Mouse (Mus musculus): ENCODE measurements around the gene Acacb. TPM values are rescaled to one million over a fixed set of nuclear protein-coding genes. Genes with fewer than 3 reads are reported as not detected.

The Acacb gene
- polyA plus RNA-seq, 1 experiment from 2014 or later, result 0.65 TPM

DNA sequence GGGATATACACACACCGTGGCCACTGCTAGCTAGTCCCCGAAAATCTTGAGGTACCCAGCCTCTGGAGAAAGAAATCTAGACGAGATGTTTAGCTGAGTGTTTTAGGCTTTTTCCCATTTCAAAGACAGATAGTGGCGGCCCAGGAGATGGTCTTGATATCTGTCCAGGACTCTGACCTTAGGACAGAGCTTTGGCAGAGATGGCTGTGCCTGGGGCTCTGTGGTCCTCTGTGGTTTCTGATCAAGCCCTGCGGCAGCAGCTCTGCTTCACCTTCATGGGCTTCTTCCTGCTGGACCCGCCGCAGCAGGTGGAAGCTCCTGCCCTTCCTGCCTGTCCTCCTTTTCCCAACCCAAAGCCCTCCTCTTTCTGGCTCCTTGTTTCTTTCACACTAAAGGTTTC, 24.0 kb downstream of the Acacb start:
- Histone ChIP-seq H3K27ac (ENCODE audit: low read length) (no peak overlapping the region), H3K27me3 (ENCODE audit: control insufficient read depth, insufficient read depth, low read depth, low read length) (no peaks in the 10 kb centered on the region; the same call in none of the 2 replicates), H3K4me3 (ENCODE audit: low read depth, low read length) (no peak overlapping the region), H3K4me2 (ENCODE audit: low read depth, low read length) (no peak overlapping the region), H3K4me1 (ENCODE audit: control insufficient read depth, low read depth, low read length) (peaks cover 5% of the 10 kb centered on the region), H3K36me3 (ENCODE audit: control insufficient read depth, insufficient read depth) (no peaks in the 10 kb centered on the region), H3K9ac (ENCODE audit: low read depth, low read length) (no peak overlapping the region), H3K9me3 (replicated peaks; ENCODE audit: control insufficient read depth, low read length) (no peaks in the 10 kb centered on the region)
- WGBS (ENCODE audit: insufficient replicate concordance), result 59% methylated on average over 7 of the region's 7 CpGs
- ATAC-seq (ENCODE audit: low read depth), result no peak

DNA sequence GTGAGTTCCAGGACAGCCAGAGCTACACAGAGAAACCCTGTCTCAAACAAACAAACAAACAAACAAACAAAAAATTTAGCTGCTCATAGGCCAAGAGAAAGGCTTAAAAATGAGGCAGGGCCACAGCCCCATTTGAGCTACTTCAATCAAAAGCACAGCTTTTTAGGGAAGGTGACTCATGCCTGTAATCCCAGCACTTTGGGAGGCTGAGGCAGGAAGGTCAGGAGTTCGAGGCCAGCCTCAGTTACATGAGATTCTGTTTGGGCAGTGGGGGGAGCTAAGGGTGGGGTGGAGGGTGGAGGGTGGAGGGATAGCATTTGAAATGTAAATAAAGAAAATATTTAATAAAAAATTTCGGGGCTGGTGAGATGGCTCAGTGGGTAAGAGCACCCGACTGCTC, 26.6 kb downstream of the Acacb start:
- Histone ChIP-seq H3K4me2 (ENCODE audit: low read depth, low read length) (no peak overlapping the region), H3K9ac (ENCODE audit: low read depth, low read length) (no peak overlapping the region), H3K4me3 (ENCODE audit: low read depth, low read length) (no peak overlapping the region), H3K9me3 (replicated peaks; ENCODE audit: control insufficient read depth, low read length) (no peaks in the 10 kb centered on the region), H3K4me1 (ENCODE audit: control insufficient read depth, low read depth, low read length) (peaks cover 18% of the 10 kb centered on the region), H3K27ac (ENCODE audit: low read length) (no peak overlapping the region), H3K27me3 (ENCODE audit: control insufficient read depth, insufficient read depth, low read depth, low read length) (no peaks in the 10 kb centered on the region; the same call in 1 of the 2 replicates), H3K36me3 (ENCODE audit: control insufficient read depth, insufficient read depth) (no peaks in the 10 kb centered on the region)
- 71% methylated on average over 3 of the region's 3 CpGs for WGBS (ENCODE audit: insufficient replicate concordance)
- ATAC-seq (ENCODE audit: low read depth), result no peak

DNA sequence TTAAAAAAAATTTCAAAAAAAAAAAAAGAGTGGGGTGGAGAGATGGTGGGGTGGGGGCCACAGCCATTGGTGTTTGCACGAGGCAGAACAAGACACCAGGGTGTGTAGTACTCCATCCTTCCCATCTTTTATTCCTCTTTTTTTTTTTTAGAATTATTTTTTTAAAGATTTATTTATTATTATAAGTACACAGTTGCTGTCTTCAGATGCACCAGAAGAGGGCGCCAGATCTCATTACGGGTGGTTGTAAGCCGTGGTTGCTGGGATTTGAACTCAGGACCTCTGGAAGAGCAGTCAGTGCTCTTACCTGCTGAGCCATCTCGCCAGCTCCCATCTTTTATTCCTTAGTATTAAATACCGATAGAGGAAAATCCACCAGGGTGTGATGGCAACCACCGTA, 27.1 kb downstream of the Acacb start:
- no peaks in the 10 kb centered on the region for H3K9me3 ChIP-seq (replicated peaks; ENCODE audit: control insufficient read depth, low read length)
- no peak overlapping the region for H3K4me3 ChIP-seq (ENCODE audit: low read depth, low read length)
- no peak overlapping the region for H3K27ac ChIP-seq (ENCODE audit: low read length)
- H3K9ac ChIP-seq (ENCODE audit: low read depth, low read length), result no peak overlapping the region
- peaks cover 18% of the 10 kb centered on the region for H3K4me1 ChIP-seq (ENCODE audit: control insufficient read depth, low read depth, low read length)
- no peak for ATAC-seq (ENCODE audit: low read depth)
- no peaks in the 10 kb centered on the region for H3K36me3 ChIP-seq (ENCODE audit: control insufficient read depth, insufficient read depth)
- no peaks in the 10 kb centered on the region; the same call in 1 of the 2 replicates for H3K27me3 ChIP-seq (ENCODE audit: control insufficient read depth, insufficient read depth, low read depth, low read length)
- no peak overlapping the region for H3K4me2 ChIP-seq (ENCODE audit: low read depth, low read length)
- WGBS (ENCODE audit: insufficient replicate concordance), result 46% methylated on average over 7 of the region's 7 CpGs

DNA sequence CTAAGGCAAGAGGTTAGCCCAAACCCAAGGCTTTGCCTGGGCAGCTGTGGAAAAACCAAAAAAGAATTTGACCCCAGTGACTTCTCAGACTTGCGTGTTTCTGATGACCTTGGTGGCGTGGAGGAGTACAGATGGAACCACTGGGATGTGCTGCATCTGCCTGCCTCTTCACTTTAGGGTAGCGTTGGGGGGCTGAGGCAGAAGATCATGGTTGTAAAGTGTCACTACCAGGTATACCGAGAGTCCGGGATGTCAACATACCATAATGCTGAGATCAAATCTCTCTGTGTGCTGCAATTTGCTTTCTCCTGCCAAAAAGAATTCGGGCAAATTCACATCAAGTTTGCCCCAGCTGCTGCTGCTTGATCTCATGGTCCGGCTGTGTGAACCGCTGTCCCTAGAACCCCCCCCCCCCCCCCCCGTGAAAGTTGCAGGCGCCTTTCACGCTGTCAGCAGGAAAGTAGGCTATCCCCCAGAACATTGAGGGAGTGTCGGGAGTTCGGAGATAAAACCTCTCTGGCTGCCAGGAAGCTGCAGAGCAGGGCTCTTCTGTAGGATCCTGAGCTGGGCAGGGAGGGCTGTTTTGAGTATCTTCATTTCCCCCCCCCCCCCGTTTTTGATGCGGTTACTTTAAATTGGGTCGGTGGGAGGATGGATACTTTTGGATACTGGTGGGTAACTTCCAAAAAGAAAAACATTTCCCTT, 27.7 kb downstream of the Acacb start:
- 17% methylated on average over 15 of the region's 16 CpGs for WGBS (ENCODE audit: insufficient replicate concordance)
- no peak overlapping the region for H3K4me2 ChIP-seq (ENCODE audit: low read depth, low read length)
- H3K27me3 ChIP-seq (ENCODE audit: control insufficient read depth, insufficient read depth, low read depth, low read length), result no peaks in the 10 kb centered on the region; the same call in 1 of the 2 replicates
- H3K27ac ChIP-seq (ENCODE audit: low read length), result no peak overlapping the region
- no peaks in the 10 kb centered on the region for H3K36me3 ChIP-seq (ENCODE audit: control insufficient read depth, insufficient read depth)
- H3K9ac ChIP-seq (ENCODE audit: low read depth, low read length), result no peak overlapping the region
- H3K4me1 ChIP-seq (ENCODE audit: control insufficient read depth, low read depth, low read length), result peaks cover 18% of the 10 kb centered on the region
- no peak overlapping the region for H3K4me3 ChIP-seq (ENCODE audit: low read depth, low read length)
- no peaks in the 10 kb centered on the region for H3K9me3 ChIP-seq (replicated peaks; ENCODE audit: control insufficient read depth, low read length)
- no peak for ATAC-seq (ENCODE audit: low read depth)

DNA sequence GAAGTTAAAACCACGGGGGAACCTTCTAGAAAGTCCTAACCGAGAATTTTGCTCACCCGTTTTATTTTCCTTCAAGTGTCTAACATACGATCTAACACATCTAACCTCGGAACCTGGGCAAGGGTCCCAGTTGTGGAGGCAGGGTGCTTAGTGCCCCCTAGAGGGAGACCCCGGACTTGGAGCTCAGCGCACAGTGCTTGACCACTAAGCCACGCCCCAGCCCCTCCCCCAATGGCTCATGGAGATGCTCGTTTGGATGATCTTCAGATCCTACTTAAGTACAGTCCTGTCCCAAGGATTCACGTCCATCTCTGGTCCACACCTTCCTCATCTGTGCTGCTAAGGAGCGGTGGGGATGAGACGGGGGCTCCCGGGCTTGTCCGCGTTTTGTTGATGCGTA, 28.3 kb downstream of the Acacb start:
- ATAC-seq (ENCODE audit: low read depth), result no peak
- H3K9ac ChIP-seq (ENCODE audit: low read depth, low read length), result no peak overlapping the region
- no peak overlapping the region for H3K4me2 ChIP-seq (ENCODE audit: low read depth, low read length)
- H3K36me3 ChIP-seq (ENCODE audit: control insufficient read depth, insufficient read depth), result no peaks in the 10 kb centered on the region
- H3K27ac ChIP-seq (ENCODE audit: low read length), result no peak overlapping the region
- no peak overlapping the region for H3K4me3 ChIP-seq (ENCODE audit: low read depth, low read length)
- H3K27me3 ChIP-seq (ENCODE audit: control insufficient read depth, insufficient read depth, low read depth, low read length), result no peaks in the 10 kb centered on the region; the same call in 1 of the 2 replicates
- no peaks in the 10 kb centered on the region for H3K9me3 ChIP-seq (replicated peaks; ENCODE audit: control insufficient read depth, low read length)
- WGBS (ENCODE audit: insufficient replicate concordance), result 11% methylated on average over 16 of the region's 16 CpGs
- H3K4me1 ChIP-seq (ENCODE audit: control insufficient read depth, low read depth, low read length), result peaks cover 18% of the 10 kb centered on the region

DNA sequence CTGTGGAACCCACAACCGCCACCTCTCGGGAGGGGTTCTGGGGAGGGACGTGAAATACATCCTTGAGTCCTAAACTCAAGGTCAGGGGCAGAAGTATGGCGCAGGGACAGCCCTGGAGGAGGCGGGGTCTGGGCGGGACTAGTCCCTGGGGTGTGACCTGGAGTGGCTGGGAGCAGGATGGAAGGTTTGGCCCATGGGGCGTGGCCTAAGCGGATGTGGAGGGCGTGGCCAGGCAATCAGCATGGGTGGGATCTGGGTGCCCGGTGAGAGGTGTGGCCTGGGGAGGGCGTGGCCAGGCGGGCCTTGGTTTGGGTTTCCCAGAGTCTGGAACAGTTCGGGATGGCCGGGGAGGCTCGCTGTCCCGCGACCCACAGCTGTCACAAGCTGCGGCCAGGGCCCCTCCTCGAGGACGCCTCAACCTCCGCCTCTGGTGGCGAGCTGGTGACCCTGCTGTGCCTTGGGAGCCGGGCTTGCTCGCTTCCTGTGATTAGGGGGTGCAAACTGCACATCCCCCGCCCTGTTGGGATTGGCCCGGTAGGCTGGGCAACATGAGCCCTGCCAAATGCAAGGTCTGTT, 29.3 kb downstream of the Acacb start:
- Histone ChIP-seq H3K4me1 (ENCODE audit: control insufficient read depth, low read depth, low read length) (peaks cover 18% of the 10 kb centered on the region), H3K4me2 (ENCODE audit: low read depth, low read length) (peak overlapping the region; percentile 74), H3K27me3 (ENCODE audit: control insufficient read depth, insufficient read depth, low read depth, low read length) (no peaks in the 10 kb centered on the region; the same call in 1 of the 2 replicates), H3K27ac (ENCODE audit: low read length) (no peak overlapping the region), H3K9me3 (replicated peaks; ENCODE audit: control insufficient read depth, low read length) (no peaks in the 10 kb centered on the region), H3K4me3 (ENCODE audit: low read depth, low read length) (peak overlapping the region; percentile 63), H3K36me3 (ENCODE audit: control insufficient read depth, insufficient read depth) (no peaks in the 10 kb centered on the region), H3K9ac (ENCODE audit: low read depth, low read length) (peak overlapping the region; percentile 49)
- under 1% methylated on average over 26 of the region's 26 CpGs for WGBS (ENCODE audit: insufficient replicate concordance)
- ATAC-seq (ENCODE audit: low read depth), result peak; percentile 97

DNA sequence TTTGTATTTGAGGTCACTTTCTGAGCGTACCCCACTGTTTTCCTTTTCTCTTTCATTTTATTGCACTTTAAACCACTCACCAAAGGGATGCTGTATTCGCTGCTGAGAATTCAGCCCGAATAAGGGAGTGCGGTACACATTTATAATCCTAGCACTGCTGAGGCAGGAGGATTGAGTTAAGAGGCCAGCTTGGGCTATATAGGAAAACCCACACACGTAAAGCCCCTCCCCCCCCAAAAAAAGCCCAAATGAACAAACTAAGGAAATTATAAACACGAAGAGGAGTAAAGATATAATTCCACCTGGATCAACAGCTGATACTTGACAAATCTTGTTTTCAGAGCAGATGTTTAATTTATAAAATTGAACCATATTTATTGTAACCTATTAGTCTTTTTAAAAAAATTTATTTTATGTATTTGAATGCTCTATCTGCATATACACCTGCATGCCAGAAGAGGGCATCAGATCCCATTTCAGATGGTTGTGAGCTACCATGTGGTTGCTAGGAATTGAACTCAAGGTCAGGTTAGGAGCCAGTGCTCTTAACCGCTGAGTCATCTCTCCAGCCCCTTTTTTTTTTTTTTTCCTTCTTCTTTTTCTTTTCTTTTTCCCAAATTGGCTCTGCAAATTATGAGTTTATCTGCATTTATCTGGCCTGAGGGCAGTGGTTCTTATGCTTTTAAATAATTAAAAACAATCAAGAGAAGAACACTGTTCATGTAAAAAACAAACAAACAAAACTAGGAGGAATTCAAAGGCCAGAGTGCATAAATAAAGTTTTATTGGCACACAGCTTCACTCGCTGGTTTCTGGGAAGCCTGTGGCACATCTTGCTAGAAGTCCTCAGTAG, 30.4 kb downstream of the Acacb start:
- Histone ChIP-seq H3K36me3 (ENCODE audit: control insufficient read depth, insufficient read depth) (no peaks in the 10 kb centered on the region), H3K9me3 (replicated peaks; ENCODE audit: control insufficient read depth, low read length) (no peaks in the 10 kb centered on the region), H3K4me1 (ENCODE audit: control insufficient read depth, low read depth, low read length) (peaks cover 18% of the 10 kb centered on the region), H3K27ac (ENCODE audit: low read length) (no peak overlapping the region), H3K27me3 (ENCODE audit: control insufficient read depth, insufficient read depth, low read depth, low read length) (no peaks in the 10 kb centered on the region; the same call in 1 of the 2 replicates), H3K4me2 (ENCODE audit: low read depth, low read length) (peak overlapping the region; percentile 74), H3K4me3 (ENCODE audit: low read depth, low read length) (no peak overlapping the region; the same call in 1 of the 2 replicates), H3K9ac (ENCODE audit: low read depth, low read length) (no peak overlapping the region)
- ATAC-seq (ENCODE audit: low read depth), result no peak
- 51% methylated on average over 8 of the region's 8 CpGs for WGBS (ENCODE audit: insufficient replicate concordance)

DNA sequence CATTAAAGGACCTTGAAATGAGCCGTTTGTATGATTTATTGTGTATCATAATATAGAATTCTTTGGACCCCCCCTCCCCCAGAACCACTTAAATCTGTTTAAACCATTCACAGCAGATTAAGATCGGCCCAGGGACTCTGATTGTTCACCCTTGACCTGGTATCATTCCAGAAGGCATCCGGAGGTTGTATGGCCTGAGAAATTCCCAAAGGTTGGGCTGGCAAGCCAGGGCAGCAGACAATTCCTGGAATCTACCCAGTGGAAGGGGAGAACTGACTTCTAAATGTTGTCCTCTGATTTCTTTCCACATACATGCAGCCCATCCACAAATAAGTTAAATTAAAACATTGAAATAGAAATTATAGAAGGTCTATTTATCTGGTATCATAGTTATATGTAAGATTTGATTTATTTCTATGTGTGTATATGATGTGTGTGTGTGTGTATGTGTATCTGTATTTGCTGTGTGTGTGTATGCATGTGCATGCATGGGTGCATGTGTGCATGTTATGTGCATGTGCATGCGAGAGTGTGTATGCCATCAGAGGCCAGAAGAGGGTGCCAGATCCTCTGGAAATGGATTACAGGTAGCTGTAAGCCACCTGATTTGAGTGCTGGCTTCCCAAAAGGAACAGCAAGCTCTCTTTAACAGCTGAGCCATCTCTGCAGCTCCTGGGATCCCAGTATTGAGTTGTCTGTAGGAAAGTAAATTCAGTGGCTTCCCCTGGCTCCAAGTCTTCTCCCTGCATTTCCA, 31.8 kb downstream of the Acacb start:
- peaks cover 18% of the 10 kb centered on the region for H3K4me1 ChIP-seq (ENCODE audit: control insufficient read depth, low read depth, low read length)
- no peaks in the 10 kb centered on the region for H3K36me3 ChIP-seq (ENCODE audit: control insufficient read depth, insufficient read depth)
- no peak overlapping the region for H3K4me3 ChIP-seq (ENCODE audit: low read depth, low read length)
- no peak overlapping the region for H3K27ac ChIP-seq (ENCODE audit: low read length)
- no peak for ATAC-seq (ENCODE audit: low read depth)
- H3K27me3 ChIP-seq (ENCODE audit: control insufficient read depth, insufficient read depth, low read depth, low read length), result no peaks in the 10 kb centered on the region; the same call in 1 of the 2 replicates
- H3K9me3 ChIP-seq (replicated peaks; ENCODE audit: control insufficient read depth, low read length), result no peaks in the 10 kb centered on the region
- no peak overlapping the region for H3K9ac ChIP-seq (ENCODE audit: low read depth, low read length)
- no peak overlapping the region for H3K4me2 ChIP-seq (ENCODE audit: low read depth, low read length)
- 62% methylated on average over 4 of the region's 4 CpGs for WGBS (ENCODE audit: insufficient replicate concordance)

All from liver, embryonic 16.5 days (tissue).